Mouse (Mus musculus) limb, embryonic 15.5 days (tissue): Measurements from ENCODE around the gene Ap3b1. TPM values are rescaled to one million over a fixed set of nuclear protein-coding genes. Genes with fewer than 3 reads are reported as not detected.

Experiments
- ATAC-seq: fragments of 200-750 bp; cut with Nextera tagmentation; 2 replicates; pipeline ENCODE4 v1.8.0; 2017; ENCODE audit warnings: low read depth, moderate TSS enrichment; ENCODE audit not compliant: insufficient number of reproducible peaks, low FRiP score, low TSS enrichment
- H3K27ac ChIP-seq: fragments of 300-500 bp; sonication (generic); 2 replicates; pipeline ENCODE4 v1.5.1; 2015; ENCODE audit warnings: moderate library complexity, mild to moderate bottlenecking, inconsistent platforms
- H3K27me3 ChIP-seq: fragments of 300-500 bp; sonication (generic); 2 replicates; pipeline ENCODE4 v1.6.1; 2015; ENCODE audit warnings: inconsistent platforms
- H3K36me3 ChIP-seq: fragments of 300-500 bp; sonication (generic); 2 replicates; pipeline ENCODE4 v1.6.1; 2015; ENCODE audit warnings: inconsistent platforms
- H3K4me1 ChIP-seq: fragments of 300-500 bp; sonication (generic); 2 replicates; pipeline ENCODE4 v1.6.1; 2015; ENCODE audit warnings: inconsistent platforms
- H3K4me2 ChIP-seq: fragments of 300-500 bp; sonication (generic); 2 replicates; pipeline ENCODE4 v1.6.1; 2015; ENCODE audit warnings: mild to moderate bottlenecking, inconsistent platforms
- H3K4me3 ChIP-seq: fragments of 300-500 bp; sonication (generic); 2 replicates; pipeline ENCODE4 v1.5.1; 2015; ENCODE audit warnings: mild to moderate bottlenecking, inconsistent platforms
- H3K9ac ChIP-seq: fragments of 300-500 bp; sonication (generic); 2 replicates; pipeline ENCODE4 v1.6.1; 2015; ENCODE audit warnings: inconsistent platforms
- H3K9me3 ChIP-seq: fragments of 300-500 bp; sonication (generic); 2 replicates; pipeline ENCODE4 v1.6.1; 2016; ENCODE audit warnings: inconsistent platforms
- WGBS: fragments of 180-500 bp; shearing (Covaris S2); methylation state at CpG from one replicate; pipeline ENCODE4 v1.1.7; 2015; 5-methylcytosine and 5-hydroxymethylcytosine counted together
- polyA plus RNA-seq: library from polyadenylated mRNA; unstranded; fragments of >200 nt; fragmentation: Nextera tagmentation; extraction: Ambion mirVana; gene quantifications from 2 replicates; pipeline ENCODE4 v1.2.1, GENCODE M21; 2015

Gene Ap3b1
- polyA plus RNA-seq, 1 experiment from 2014 or later: 44.1 TPM

GRCm38 (mm10) chr13:94423600-94423999 lies 64.8 kb downstream of the Ap3b1 start:
- Histone ChIP-seq H3K4me2 (no peak overlapping the region), H3K4me1 (no peaks in the 10 kb centered on the region), H3K9me3 (no peaks in the 10 kb centered on the region), H3K27me3 (no peaks in the 10 kb centered on the region), H3K9ac (no peak overlapping the region), H3K36me3 (no peaks in the 10 kb centered on the region; the same call in 1 of the 2 replicates), H3K4me3 (no peak overlapping the region), H3K27ac (no peak overlapping the region)
- no peak for ATAC-seq
- WGBS: 86% methylated on average over 5 of the region's 5 CpGs

GRCm38 (mm10) chr13:94429567-94429966 lies 70.8 kb downstream of the Ap3b1 start:
- Histone ChIP-seq H3K4me3 (no peak overlapping the region), H3K9me3 (no peaks in the 10 kb centered on the region), H3K4me2 (no peak overlapping the region), H3K4me1 (no peaks in the 10 kb centered on the region), H3K27me3 (no peaks in the 10 kb centered on the region), H3K27ac (no peak overlapping the region), H3K9ac (no peak overlapping the region), H3K36me3 (peaks cover 16% of the 10 kb centered on the region)
- no peak for ATAC-seq
- WGBS: 74% methylated on average over 2 of the region's 2 CpGs

- Histone ChIP-seq H3K27ac (no peak overlapping the region), H3K4me1 (peaks cover 11% of the 10 kb centered on the region), H3K9me3 (no peaks in the 10 kb centered on the region), H3K9ac (no peak overlapping the region), H3K27me3 (no peaks in the 10 kb centered on the region), H3K4me2 (no peak overlapping the region), H3K4me3 (no peak overlapping the region), H3K36me3 (0 out of 2 replicates have a peak, but pooled peaks cover 10% of the 10 kb centered on the region)
- WGBS: 33% methylated on average over 5 of the region's 5 CpGs
- ATAC-seq: no peak
These were observed 80.6 kb downstream of the Ap3b1 start for GRCm38 (mm10) chr13:94439386-94439785.

GRCm38 (mm10) chr13:94441199-94441598 lies 82.4 kb downstream of the Ap3b1 start:
- Histone ChIP-seq H3K4me1 (peaks cover 11% of the 10 kb centered on the region), H3K27ac (no peak overlapping the region), H3K9me3 (no peaks in the 10 kb centered on the region), H3K9ac (no peak overlapping the region), H3K27me3 (no peaks in the 10 kb centered on the region), H3K4me2 (no peak overlapping the region), H3K4me3 (no peak overlapping the region), H3K36me3 (0 out of 2 replicates have a peak, but pooled peaks cover 10% of the 10 kb centered on the region)
- 62% methylated on average over 4 of the region's 4 CpGs for WGBS
- ATAC-seq: no peak

- H3K9me3 ChIP-seq: no peaks in the 10 kb centered on the region
- no peak overlapping the region for H3K9ac ChIP-seq
- H3K27me3 ChIP-seq: no peaks in the 10 kb centered on the region
- no peak overlapping the region for H3K4me3 ChIP-seq
- no peak overlapping the region for H3K4me2 ChIP-seq
- H3K27ac ChIP-seq: no peak overlapping the region
- H3K36me3 ChIP-seq: 0 out of 2 replicates have a peak, but pooled peaks cover 10% of the 10 kb centered on the region
- WGBS: 71% methylated on average over 3 of the region's 3 CpGs
- H3K4me1 ChIP-seq: peaks cover 11% of the 10 kb centered on the region
- ATAC-seq: no peak
These were observed 84.7 kb downstream of the Ap3b1 start for GRCm38 (mm10) chr13:94443411-94443810.

GRCm38 (mm10) chr13:94445103-94445502 lies 86.3 kb downstream of the Ap3b1 start:
- peaks cover 4% of the 10 kb centered on the region for H3K4me1 ChIP-seq
- no peak for ATAC-seq
- H3K27me3 ChIP-seq: no peaks in the 10 kb centered on the region
- H3K9ac ChIP-seq: no peak overlapping the region
- 92% methylated on average over 5 of the region's 5 CpGs for WGBS
- H3K36me3 ChIP-seq: peaks cover 17% of the 10 kb centered on the region
- no peaks in the 10 kb centered on the region for H3K9me3 ChIP-seq
- no peak overlapping the region for H3K4me2 ChIP-seq
- H3K27ac ChIP-seq: no peak overlapping the region
- no peak overlapping the region for H3K4me3 ChIP-seq

GRCm38 (mm10) chr13:94447003-94447402 lies 88.2 kb downstream of the Ap3b1 start:
- no peak for ATAC-seq
- peaks cover 14% of the 10 kb centered on the region for H3K36me3 ChIP-seq
- 35% methylated on average over 4 of the region's 4 CpGs for WGBS
- no peaks in the 10 kb centered on the region for H3K27me3 ChIP-seq
- H3K9ac ChIP-seq: no peak overlapping the region
- no peaks in the 10 kb centered on the region for H3K9me3 ChIP-seq
- no peaks in the 10 kb centered on the region for H3K4me1 ChIP-seq
- H3K4me3 ChIP-seq: no peak overlapping the region
- no peak overlapping the region for H3K27ac ChIP-seq
- H3K4me2 ChIP-seq: no peak overlapping the region

- WGBS: 75% methylated on average over 7 of the region's 7 CpGs
- Histone ChIP-seq H3K9me3 (no peaks in the 10 kb centered on the region), H3K4me2 (no peak overlapping the region), H3K36me3 (peaks cover 16% of the 10 kb centered on the region), H3K4me1 (no peaks in the 10 kb centered on the region), H3K27ac (no peak overlapping the region), H3K27me3 (no peaks in the 10 kb centered on the region), H3K4me3 (no peak overlapping the region), H3K9ac (no peak overlapping the region)
- ATAC-seq: no peak
These were observed 90.8 kb downstream of the Ap3b1 start for GRCm38 (mm10) chr13:94449593-94449992.

GRCm38 (mm10) chr13:94451229-94451628 lies 92.5 kb downstream of the Ap3b1 start:
- Histone ChIP-seq H3K4me2 (no peak overlapping the region), H3K9ac (no peak overlapping the region), H3K27me3 (no peaks in the 10 kb centered on the region), H3K27ac (no peak overlapping the region), H3K9me3 (no peaks in the 10 kb centered on the region), H3K36me3 (peaks cover 25% of the 10 kb centered on the region), H3K4me3 (no peak overlapping the region), H3K4me1 (no peaks in the 10 kb centered on the region)
- WGBS: 58% methylated on average over 6 of the region's 6 CpGs
- ATAC-seq: no peak

GRCm38 (mm10) chr13:94454131-94454530 lies 95.4 kb downstream of the Ap3b1 start:
- no peak for ATAC-seq
- no peaks in the 10 kb centered on the region for H3K27me3 ChIP-seq
- 87% methylated on average over 12 of the region's 12 CpGs for WGBS
- H3K9me3 ChIP-seq: no peaks in the 10 kb centered on the region
- H3K4me3 ChIP-seq: no peak overlapping the region
- H3K9ac ChIP-seq: no peak overlapping the region
- no peak overlapping the region for H3K4me2 ChIP-seq
- H3K36me3 ChIP-seq: peaks cover 31% of the 10 kb centered on the region
- no peak overlapping the region for H3K27ac ChIP-seq
- H3K4me1 ChIP-seq: no peaks in the 10 kb centered on the region

- no peak for ATAC-seq
These were observed 100.4 kb downstream of the Ap3b1 start for GRCm38 (mm10) chr13:94459143-94459542.

GRCm38 (mm10) chr13:94464221-94464620 lies 105.5 kb downstream of the Ap3b1 start:
- peaks cover 16% of the 10 kb centered on the region for H3K36me3 ChIP-seq
- WGBS: 61% methylated on average over 2 of the region's 2 CpGs
- no peaks in the 10 kb centered on the region for H3K4me1 ChIP-seq
- no peaks in the 10 kb centered on the region for H3K9me3 ChIP-seq
- ATAC-seq: no peak
- no peaks in the 10 kb centered on the region for H3K27me3 ChIP-seq
- no peak overlapping the region for H3K27ac ChIP-seq
- H3K4me3 ChIP-seq: no peak overlapping the region
- H3K9ac ChIP-seq: no peak overlapping the region
- H3K4me2 ChIP-seq: no peak overlapping the region

More at GRCm38 (mm10) chr13:94459143-94459542, 100.4 kb downstream of the Ap3b1 start:
- Histone ChIP-seq H3K9me3 (no peaks in the 10 kb centered on the region), H3K4me3 (no peak overlapping the region), H3K27ac (no peak overlapping the region), H3K36me3 (peaks cover 37% of the 10 kb centered on the region), H3K9ac (no peak overlapping the region), H3K27me3 (no peaks in the 10 kb centered on the region), H3K4me2 (no peak overlapping the region), H3K4me1 (no peaks in the 10 kb centered on the region)
- 79% methylated on average over 4 of the region's 4 CpGs for WGBS

GRCm38 (mm10) chr13:94468551-94468950 lies 109.8 kb downstream of the Ap3b1 start:
- 98% methylated on average over 1 of the region's 1 CpGs for WGBS
- Histone ChIP-seq H3K9ac (no peak overlapping the region), H3K4me2 (no peak overlapping the region), H3K27ac (no peak overlapping the region), H3K9me3 (no peaks in the 10 kb centered on the region), H3K27me3 (no peaks in the 10 kb centered on the region), H3K4me3 (no peak overlapping the region), H3K36me3 (peaks cover 16% of the 10 kb centered on the region), H3K4me1 (no peaks in the 10 kb centered on the region)
- no peak for ATAC-seq
